Mouse (Mus musculus): Measurements from ENCODE around the gene Sh3gl2. TPM values are rescaled to one million over a fixed set of nuclear protein-coding genes. Genes with fewer than 3 reads are reported as not detected.
A peak's percentile ranks its signal among the peaks of the same experiment; 100 is the strongest.

The Sh3gl2 gene
- total and polyA plus RNA-seq, 2 experiments from 2014 or later = 47.4 to 123 TPM

GRCm38 (mm10) chr4:85391795-85392194 lies 186.9 kb downstream of the Sh3gl2 start:
- WGBS = 53% methylated on average over 1 of the region's 1 CpGs
- H3K27me3 ChIP-seq (ENCODE audit: insufficient read depth, low read length) = no peaks in the 10 kb centered on the region
- no peak overlapping the region for H3K4me2 ChIP-seq (ENCODE audit: low read depth, low read length, poor library complexity, severe bottlenecking)
- H3K4me1 ChIP-seq (ENCODE audit: insufficient read depth, low read length) = no peaks in the 10 kb centered on the region
- H3K27ac ChIP-seq (ENCODE audit: low read depth, low read length) = no peak overlapping the region
- no peak overlapping the region for H3K4me3 ChIP-seq (ENCODE audit: low read depth, low read length)
- ATAC-seq (ENCODE audit: low FRiP score) (no peak), DNase-seq (ENCODE audit: low spot score) (peak; percentile 63)
- peaks cover 4% of the 10 kb centered on the region; the same call in 1 of the 2 replicates for H3K36me3 ChIP-seq (ENCODE audit: insufficient read depth, low read length)
- H3K9ac ChIP-seq (replicated peaks; ENCODE audit: low read length, poor library complexity, severe bottlenecking) = no peak overlapping the region
- peak; percentile 75 for TF ChIP-seq CTCF (IDR thresholded peaks at IDR 0.05)
- no peaks in the 10 kb centered on the region for H3K9me3 ChIP-seq (ENCODE audit: low read length)

DNA sequence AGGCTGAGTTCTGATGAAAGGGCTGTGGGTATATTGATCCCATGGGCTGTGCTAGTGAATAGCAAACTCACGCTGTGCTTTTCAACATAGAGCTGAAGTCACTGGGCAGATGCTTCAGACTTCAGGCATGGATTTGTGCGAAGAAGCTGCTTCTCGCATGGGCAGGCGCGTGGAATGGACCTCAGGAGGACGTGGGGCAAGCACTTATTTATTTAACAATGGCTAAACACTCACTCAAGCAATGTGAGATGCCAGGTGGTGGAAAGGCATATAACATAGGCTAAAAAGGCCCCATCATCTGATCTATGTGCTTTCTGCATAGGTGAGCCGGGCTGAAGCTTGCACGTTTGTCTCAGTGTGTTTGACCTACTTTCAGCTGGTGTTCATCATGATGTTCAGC lies 193.8 kb downstream of the Sh3gl2 start:
- H3K27me3 ChIP-seq (ENCODE audit: insufficient read depth, low read length) = no peaks in the 10 kb centered on the region
- no peak for TF ChIP-seq CTCF (IDR thresholded peaks at IDR 0.05)
- H3K27ac ChIP-seq (ENCODE audit: low read depth, low read length) = no peak overlapping the region
- WGBS = 35% methylated on average over 8 of the region's 8 CpGs
- H3K4me1 ChIP-seq (ENCODE audit: insufficient read depth, low read length) = no peaks in the 10 kb centered on the region
- ATAC-seq (ENCODE audit: low FRiP score) (no peak), DNase-seq (ENCODE audit: low spot score) (no peak)
- H3K9ac ChIP-seq (replicated peaks; ENCODE audit: low read length, poor library complexity, severe bottlenecking) = no peak overlapping the region
- no peak overlapping the region for H3K4me2 ChIP-seq (ENCODE audit: low read depth, low read length, poor library complexity, severe bottlenecking)
- H3K9me3 ChIP-seq (ENCODE audit: low read length) = no peaks in the 10 kb centered on the region
- H3K36me3 ChIP-seq (ENCODE audit: insufficient read depth, low read length) = no peaks in the 10 kb centered on the region
- no peak overlapping the region for H3K4me3 ChIP-seq (ENCODE audit: low read depth, low read length)

DNA sequence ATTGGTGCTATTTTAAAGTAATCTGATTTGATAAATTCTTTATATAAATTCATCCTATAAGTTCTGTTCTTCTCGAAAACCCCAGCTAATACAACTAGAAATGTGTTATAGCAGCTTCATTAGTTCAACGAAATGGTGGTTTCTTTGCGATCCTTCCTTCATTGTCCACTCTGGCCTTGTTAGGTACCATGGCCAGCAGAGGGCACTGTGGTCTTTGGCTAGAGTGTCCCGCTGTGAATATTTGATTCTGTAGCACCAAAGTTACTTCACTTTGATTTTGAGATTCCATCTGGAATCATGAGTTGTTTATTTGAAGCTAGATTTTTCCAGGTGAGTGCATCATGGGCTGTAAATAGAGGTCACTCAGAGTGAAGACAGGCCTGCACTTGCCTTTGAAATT lies 197.9 kb downstream of the Sh3gl2 start:
- WGBS = 45% methylated on average over 4 of the region's 4 CpGs
- Histone ChIP-seq H3K36me3 (ENCODE audit: insufficient read depth, low read length) (no peaks in the 10 kb centered on the region), H3K4me3 (ENCODE audit: low read depth, low read length) (no peak overlapping the region), H3K9me3 (ENCODE audit: low read length) (no peaks in the 10 kb centered on the region), H3K4me1 (ENCODE audit: insufficient read depth, low read length) (no peaks in the 10 kb centered on the region), H3K27me3 (ENCODE audit: insufficient read depth, low read length) (no peaks in the 10 kb centered on the region), H3K4me2 (ENCODE audit: low read depth, low read length, poor library complexity, severe bottlenecking) (no peak overlapping the region), H3K27ac (ENCODE audit: low read depth, low read length) (no peak overlapping the region), H3K9ac (replicated peaks; ENCODE audit: low read length, poor library complexity, severe bottlenecking) (no peak overlapping the region)
- TF ChIP-seq CTCF (IDR thresholded peaks at IDR 0.05) = peak; percentile 87
- DNase-seq (ENCODE audit: low spot score) (peak; percentile 82), ATAC-seq (ENCODE audit: low FRiP score) (no peak)

DNA sequence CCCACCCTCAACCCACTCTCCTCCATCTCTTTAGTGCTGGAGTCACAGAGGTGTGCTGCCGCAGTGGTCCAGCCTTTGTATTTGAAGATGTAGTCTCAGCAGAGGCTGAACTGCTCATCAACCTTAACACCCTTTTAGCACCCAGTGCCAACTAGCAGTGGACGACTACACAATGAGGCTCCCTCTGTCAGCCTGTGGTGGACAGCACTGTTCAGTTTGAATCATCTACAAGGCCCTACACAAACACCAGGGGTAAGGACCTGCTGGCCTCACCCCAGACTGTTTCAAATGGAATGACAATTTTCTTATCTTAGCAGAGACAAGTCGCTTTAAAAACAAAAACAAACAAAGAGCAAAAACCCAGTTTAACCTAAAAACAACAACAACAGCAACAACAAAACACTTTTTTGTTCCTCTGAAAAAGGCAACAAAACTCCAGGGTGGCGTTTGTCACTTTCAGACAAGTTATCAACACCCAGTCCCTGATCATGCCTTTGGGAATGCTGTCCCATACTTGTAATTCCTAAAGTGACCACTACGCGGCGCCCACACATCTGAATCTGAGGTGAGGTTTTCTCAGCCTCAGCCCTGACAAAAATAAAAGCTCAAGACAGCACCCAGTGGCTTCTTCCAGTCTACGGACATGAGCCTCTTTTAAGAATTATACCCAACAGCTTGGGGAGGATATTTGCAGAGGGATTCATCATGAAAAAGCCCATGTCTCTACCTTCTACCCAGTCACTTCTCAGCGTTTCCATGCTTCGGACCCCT lies 199.7 kb downstream of the Sh3gl2 start:
- H3K4me1 ChIP-seq (ENCODE audit: insufficient read depth, low read length) = no peaks in the 10 kb centered on the region
- H3K27ac ChIP-seq (ENCODE audit: low read depth, low read length) = no peak overlapping the region
- ATAC-seq (ENCODE audit: low FRiP score) = 0 out of 2 replicates have a peak, but pooled peaks have one; percentile 16
- no peaks in the 10 kb centered on the region for H3K9me3 ChIP-seq (ENCODE audit: low read length)
- TF ChIP-seq CTCF (IDR thresholded peaks at IDR 0.05) = peak; percentile 89
- WGBS = 46% methylated on average over 10 of the region's 10 CpGs
- no peak overlapping the region for H3K4me2 ChIP-seq (ENCODE audit: low read depth, low read length, poor library complexity, severe bottlenecking)
- H3K4me3 ChIP-seq (ENCODE audit: low read depth, low read length) = no peak overlapping the region
- peak; percentile 69 for DNase-seq (ENCODE audit: low spot score)
- H3K27me3 ChIP-seq (ENCODE audit: insufficient read depth, low read length) = no peaks in the 10 kb centered on the region
- no peak overlapping the region for H3K9ac ChIP-seq (replicated peaks; ENCODE audit: low read length, poor library complexity, severe bottlenecking)
- no peaks in the 10 kb centered on the region for H3K36me3 ChIP-seq (ENCODE audit: insufficient read depth, low read length)

DNA sequence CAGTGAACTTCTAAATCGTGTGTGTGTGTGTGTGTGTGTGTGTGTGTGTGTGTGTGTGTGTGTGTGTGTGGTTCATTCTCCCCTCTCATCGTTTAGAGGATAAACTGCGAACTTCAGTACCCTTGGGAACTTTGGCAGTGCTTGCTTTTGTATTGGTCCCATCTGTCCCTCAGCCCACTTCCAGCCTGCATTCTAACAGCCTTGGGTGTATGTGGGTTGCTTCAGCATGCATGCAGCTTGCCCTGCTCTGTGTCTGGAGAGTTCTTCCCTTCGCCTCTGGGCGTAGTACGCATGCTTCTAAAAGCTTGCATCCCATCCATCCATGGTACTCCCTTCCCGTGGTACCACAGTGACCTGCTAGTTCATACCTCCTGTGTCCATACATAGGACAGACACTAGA lies 200.3 kb downstream of the Sh3gl2 start:
- Histone ChIP-seq H3K4me3 (ENCODE audit: low read depth, low read length) (no peak overlapping the region), H3K9me3 (ENCODE audit: low read length) (no peaks in the 10 kb centered on the region), H3K27ac (ENCODE audit: low read depth, low read length) (no peak overlapping the region), H3K4me2 (ENCODE audit: low read depth, low read length, poor library complexity, severe bottlenecking) (no peak overlapping the region), H3K9ac (replicated peaks; ENCODE audit: low read length, poor library complexity, severe bottlenecking) (no peak overlapping the region), H3K4me1 (ENCODE audit: insufficient read depth, low read length) (no peaks in the 10 kb centered on the region), H3K27me3 (ENCODE audit: insufficient read depth, low read length) (no peaks in the 10 kb centered on the region), H3K36me3 (ENCODE audit: insufficient read depth, low read length) (no peaks in the 10 kb centered on the region)
- DNase-seq (ENCODE audit: low spot score) (no peak), ATAC-seq (ENCODE audit: low FRiP score) (0 out of 2 replicates have a peak, but pooled peaks have one; percentile 34)
- no peak for TF ChIP-seq CTCF (IDR thresholded peaks at IDR 0.05)
- 62% methylated on average over 7 of the region's 7 CpGs for WGBS

- ATAC-seq (ENCODE audit: low FRiP score) (no peak), DNase-seq (ENCODE audit: low spot score) (no peak)
- no peaks in the 10 kb centered on the region for H3K36me3 ChIP-seq (ENCODE audit: insufficient read depth, low read length)
- H3K9me3 ChIP-seq (ENCODE audit: low read length) = no peaks in the 10 kb centered on the region
- H3K4me2 ChIP-seq (ENCODE audit: low read depth, low read length, poor library complexity, severe bottlenecking) = no peak overlapping the region
- H3K9ac ChIP-seq (replicated peaks; ENCODE audit: low read length, poor library complexity, severe bottlenecking) = no peak overlapping the region
- no peak for TF ChIP-seq CTCF (IDR thresholded peaks at IDR 0.05)
- 93% methylated on average over 3 of the region's 3 CpGs for WGBS
- H3K27ac ChIP-seq (ENCODE audit: low read depth, low read length) = no peak overlapping the region
- H3K4me1 ChIP-seq (ENCODE audit: insufficient read depth, low read length) = no peaks in the 10 kb centered on the region
- no peaks in the 10 kb centered on the region for H3K27me3 ChIP-seq (ENCODE audit: insufficient read depth, low read length)
- no peak overlapping the region for H3K4me3 ChIP-seq (ENCODE audit: low read depth, low read length)
These were observed 211.5 kb downstream of the Sh3gl2 start for GRCm38 (mm10) chr4:85416466-85416865.
